Mouse (Mus musculus): ENCODE measurements around the gene Gltp.

- peak; percentile 19; the same call in 1 of the 2 replicates for TF ChIP-seq CTCF (IDR thresholded peaks at IDR 0.05; ENCODE audit: low read depth)
- no peak for TF ChIP-seq EP300 (IDR thresholded peaks at IDR 0.05; ENCODE audit: low read depth)
Measured at GRCm38 (mm10) chr5:114731498-114731897, 40.7 kb upstream of the Gltp start.

Measured in liver, postnatal 0 days (tissue).